Mouse (Mus musculus) heart, postnatal 0 days (tissue): ENCODE results near the gene Ninl. TPM values are rescaled to one million over a fixed set of nuclear protein-coding genes. Genes with fewer than 3 reads are reported as not detected.

Source experiments
- ATAC-seq: fragments of 200-750 bp; cut with Nextera tagmentation; 2 replicates; pipeline ENCODE4 v1.8.0; 2017; ENCODE audit warnings: low read depth, moderate number of reproducible peaks, moderate library complexity; ENCODE audit not compliant: insufficient read depth
- DNase-seq: peaks from one replicate; pipeline ENCODE4 v3.0.0-alpha.2; 2016; ENCODE audit warnings: low spot score
- H3K27ac ChIP-seq: fragments of 300-500 bp; sonication (generic); 2 replicates; pipeline ENCODE4 v1.5.1; 2014; ENCODE audit warnings: low read depth, mild to moderate bottlenecking
- H3K27me3 ChIP-seq: fragments of 300-500 bp; sonication (generic); 2 replicates; pipeline ENCODE4 v1.6.1; 2014; ENCODE audit warnings: low read length, mixed read lengths; ENCODE audit not compliant: control insufficient read depth, insufficient read depth
- H3K36me3 ChIP-seq: fragments of 300-500 bp; sonication (generic); replicated peaks from 2 replicates; pipeline ENCODE4 v1.6.1; 2014; ENCODE audit warnings: low read length, mixed read lengths; ENCODE audit not compliant: control insufficient read depth, insufficient read depth
- H3K4me1 ChIP-seq: fragments of 300-500 bp; sonication (generic); 2 replicates; pipeline ENCODE4 v1.6.1; 2014; ENCODE audit warnings: antibody characterized with exemption; ENCODE audit not compliant: control insufficient read depth, insufficient read depth
- H3K4me2 ChIP-seq: fragments of 300-500 bp; sonication (generic); 2 replicates; pipeline ENCODE4 v1.6.1; 2014; ENCODE audit warnings: low read depth, mild to moderate bottlenecking, low read length, moderate library complexity
- H3K4me3 ChIP-seq: fragments of 300-500 bp; sonication (generic); 2 replicates; pipeline ENCODE4 v1.5.1; 2014; ENCODE audit warnings: low read depth, low read length
- H3K9ac ChIP-seq: fragments of 300-500 bp; sonication (generic); replicated peaks from 2 replicates; pipeline ENCODE4 v1.6.1; 2014; ENCODE audit warnings: low read depth, low read length, mixed read lengths
- H3K9me3 ChIP-seq: fragments of 300-500 bp; sonication (generic); replicated peaks from 2 replicates; pipeline ENCODE4 v1.6.1; 2016; ENCODE audit warnings: low read length; ENCODE audit not compliant: control insufficient read depth
- CTCF ChIP-seq: IDR thresholded peaks from 2 replicates; pipeline ENCODE4 v1.5.1; 2016; ENCODE audit warnings: antibody characterized with exemption, control low read depth, low read depth
- EP300 ChIP-seq: IDR thresholded peaks from 2 replicates; pipeline ENCODE4 v1.6.1; 2016; ENCODE audit warnings: antibody characterized with exemption, low read depth
- whole genome bisulfite sequencing: fragments of 180-500 bp; shearing (Covaris S2); extraction: QIAGEN DNeasy Blood & Tissue Kit; methylation state at CpG from one replicate; pipeline ENCODE4 v1.1.7; 2014; 5-methylcytosine and 5-hydroxymethylcytosine counted together
- polyA plus RNA-seq: library from polyadenylated mRNA; unstranded; fragments of >200 nt; fragmentation: Nextera tagmentation; extraction: Ambion mirVana; gene quantifications from 2 replicates; pipeline ENCODE4 v1.2.1, GENCODE M21; 2015
- total RNA-seq: library from RNA; depleted of rRNA; stranded (reverse); fragments of >200 nt; gene quantifications from 2 replicates; pipeline ENCODE4 v1.2.3, GENCODE M21; 2014; ENCODE audit warnings: low replicate concordance

Gene Ninl
- total and polyA plus RNA-seq, 2 experiments from 2014 or later: 0.27 to 1.4 TPM

GRCm38 (mm10) chr2:151011273-151011672 lies 27.9 kb downstream of the Ninl start:
- no peak for DNase-seq
- no peak for TF ChIP-seq CTCF
- TF ChIP-seq EP300: no peak
- H3K27me3 ChIP-seq: peaks cover 20% of the 10 kb centered on the region; the same call in 1 of the 2 replicates
- no peak overlapping the region for H3K27ac ChIP-seq
- H3K4me1 ChIP-seq: no peaks in the 10 kb centered on the region
- H3K4me2 ChIP-seq: no peak overlapping the region
- no peaks in the 10 kb centered on the region for H3K9me3 ChIP-seq
- no peak overlapping the region for H3K4me3 ChIP-seq
- H3K9ac ChIP-seq: no peak overlapping the region
- H3K36me3 ChIP-seq: no peaks in the 10 kb centered on the region
- no peak for ATAC-seq
- WGBS: 45% methylated on average over 1 of the region's 1 CpGs

GRCm38 (mm10) chr2:151009515-151010085 lies 29.6 kb downstream of the Ninl start:
- H3K4me3 ChIP-seq: peak overlapping the region; percentile 70
- no peaks in the 10 kb centered on the region for H3K9me3 ChIP-seq
- no peaks in the 10 kb centered on the region for H3K4me1 ChIP-seq
- no peaks in the 10 kb centered on the region for H3K36me3 ChIP-seq
- peak overlapping the region; percentile 65; the same call in 1 of the 2 replicates for H3K9ac ChIP-seq
- TF ChIP-seq EP300: no peak
- no peak overlapping the region for H3K27ac ChIP-seq
- peak overlapping the region; percentile 93 for H3K4me2 ChIP-seq
- ATAC-seq: no peak
- whole genome bisulfite sequencing: 63% methylated on average over 1 of the region's 1 CpGs
- DNase-seq: no peak
- H3K27me3 ChIP-seq: peaks cover 20% of the 10 kb centered on the region; the same call in 1 of the 2 replicates

- H3K9ac ChIP-seq: peak overlapping the region; percentile 65
- peak overlapping the region; percentile 93 for H3K4me2 ChIP-seq
- TF ChIP-seq CTCF (no peak), EP300 (no peak)
- no peaks in the 10 kb centered on the region for H3K4me1 ChIP-seq
- peak overlapping the region; percentile 70 for H3K4me3 ChIP-seq
- no peaks in the 10 kb centered on the region for H3K9me3 ChIP-seq
- H3K27ac ChIP-seq: no peak overlapping the region
- ATAC-seq (peak; percentile 88), DNase-seq (peak; percentile 41)
- H3K27me3 ChIP-seq: peaks cover 20% of the 10 kb centered on the region; the same call in 1 of the 2 replicates
- WGBS: under 1% methylated on average over 54 of the region's 57 CpGs
- H3K36me3 ChIP-seq: no peaks in the 10 kb centered on the region
Observed at GRCm38 (mm10) chr2:151008939-151009509, 30.2 kb downstream of the Ninl start.

GRCm38 (mm10) chr2:151008517-151008932 lies 30.7 kb downstream of the Ninl start:
- Histone ChIP-seq H3K27me3 (peaks cover 20% of the 10 kb centered on the region; the same call in 1 of the 2 replicates), H3K9ac (peak overlapping the region; percentile 65), H3K4me3 (peak overlapping the region; percentile 70), H3K27ac (no peak overlapping the region), H3K4me1 (no peaks in the 10 kb centered on the region), H3K4me2 (peak overlapping the region; percentile 93), H3K9me3 (no peaks in the 10 kb centered on the region), H3K36me3 (no peaks in the 10 kb centered on the region)
- WGBS: under 1% methylated on average over 21 of the region's 21 CpGs
- no peak for TF ChIP-seq CTCF
- no peak for TF ChIP-seq EP300
- ATAC-seq (no peak), DNase-seq (no peak)

GRCm38 (mm10) chr2:151008006-151008405 lies 31.2 kb downstream of the Ninl start:
- peak overlapping the region; percentile 70 for H3K4me3 ChIP-seq
- 53% methylated on average over 6 of the region's 6 CpGs for WGBS
- DNase-seq (no peak), ATAC-seq (no peak)
- H3K9me3 ChIP-seq: no peaks in the 10 kb centered on the region
- no peak for TF ChIP-seq EP300
- no peak for TF ChIP-seq CTCF
- H3K9ac ChIP-seq: peak overlapping the region; percentile 65; the same call in 1 of the 2 replicates
- peaks cover 20% of the 10 kb centered on the region; the same call in 1 of the 2 replicates for H3K27me3 ChIP-seq
- no peak overlapping the region for H3K27ac ChIP-seq
- H3K4me1 ChIP-seq: no peaks in the 10 kb centered on the region
- no peaks in the 10 kb centered on the region for H3K36me3 ChIP-seq
- H3K4me2 ChIP-seq: peak overlapping the region; percentile 93
